Mouse (Mus musculus) heart, adult 2 months (tissue): ENCODE results near the gene Gabbr2.

Experiments
- CTCF ChIP-seq: fragments of 200-600 bp; IDR thresholded peaks from 2 replicates; pipeline ENCODE4 v1.8.1; 2022; ENCODE audit warnings: antibody characterized with exemption, mild to moderate bottlenecking, moderate library complexity
- POLR2A ChIP-seq: fragments of 200-500 bp; IDR thresholded peaks from 2 replicates; pipeline ENCODE4 v1.6.1; 2011; ENCODE audit warnings: mild to moderate bottlenecking, low read depth, low read length, control low read depth; ENCODE audit not compliant: insufficient read depth

- no peak for TF ChIP-seq POLR2A
- TF ChIP-seq CTCF, result no peak
Measured at GRCm38 (mm10) chr4:46639866-46640265, 351.8 kb downstream of the Gabbr2 start.
